Mouse (Mus musculus): ENCODE data around the gene Gstm6.
A peak's percentile ranks its signal among the peaks of the same experiment; 100 is the strongest.
"Not testable (repeated sequence)": the region's sequence is repeated elsewhere in the genome, so short reads cannot be mapped to it uniquely, and the experiment has no call there.

The Gstm6 gene

GRCm38 (mm10) chr3:107943239-107943990 is at the start of gene Gstm6:
Gstm6 (minus strand) TSS chr3:107943749.
- DNase-seq (ENCODE audit: low read depth), result no peak

DNA sequence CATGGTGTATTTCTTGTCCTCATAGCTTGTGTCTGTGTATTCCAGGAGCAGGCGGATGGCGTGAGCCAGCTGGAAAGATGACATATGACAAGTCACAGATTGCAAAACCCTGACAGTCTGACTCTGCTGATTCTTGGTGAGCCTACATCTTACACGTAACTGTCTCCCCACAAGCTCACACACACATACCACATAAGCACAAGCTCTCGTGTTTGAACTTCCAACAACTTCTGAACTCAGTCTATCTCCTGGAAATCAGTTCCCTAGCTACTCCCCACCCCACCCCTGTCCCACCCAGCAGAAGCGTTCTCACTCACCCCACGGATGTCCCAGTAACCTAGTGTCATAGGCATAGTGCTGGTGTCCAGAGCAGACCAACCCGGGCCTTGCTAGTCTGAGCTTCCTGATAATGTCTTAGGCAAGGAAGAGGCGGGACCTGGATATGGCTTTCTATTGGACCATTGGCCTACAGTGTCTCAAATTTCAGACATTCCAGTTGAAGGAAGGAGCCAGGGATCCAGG is 42.6 kb upstream of the Gstm6 start, which contains the start of gene Gstm2:
TSS of gene Gstm2 (minus strand) at position 413 of the 522 bp plus-strand sequence.
- peak; percentile 70 for DNase-seq (ENCODE audit: low read depth)

GRCm38 (mm10) chr3:107985141-107985540 is 41.6 kb upstream of the Gstm6 start:
- DNase-seq (ENCODE audit: low read depth), result not testable (repeated sequence)

DNA sequence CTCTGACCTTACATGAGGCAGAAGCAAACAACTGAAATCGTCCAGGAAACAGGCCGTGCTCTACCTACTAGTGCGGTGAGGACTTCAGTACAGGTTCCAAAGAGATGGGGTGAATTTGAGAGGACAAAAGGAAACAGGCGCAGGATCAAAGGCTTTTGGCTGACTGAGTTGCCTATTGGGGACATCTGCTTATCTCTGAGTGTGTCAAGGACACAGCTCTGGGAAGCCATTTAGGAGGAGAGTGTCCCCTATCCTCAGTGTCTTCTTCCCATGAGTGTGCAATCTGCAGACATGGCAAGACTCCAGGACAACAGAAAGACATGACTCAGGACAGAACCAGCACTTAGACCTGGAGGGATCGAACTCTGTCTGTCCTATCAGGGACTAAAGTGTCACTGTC is 40.9 kb upstream of the Gstm6 start:
- DNase-seq (ENCODE audit: low read depth), result no peak

DNA sequence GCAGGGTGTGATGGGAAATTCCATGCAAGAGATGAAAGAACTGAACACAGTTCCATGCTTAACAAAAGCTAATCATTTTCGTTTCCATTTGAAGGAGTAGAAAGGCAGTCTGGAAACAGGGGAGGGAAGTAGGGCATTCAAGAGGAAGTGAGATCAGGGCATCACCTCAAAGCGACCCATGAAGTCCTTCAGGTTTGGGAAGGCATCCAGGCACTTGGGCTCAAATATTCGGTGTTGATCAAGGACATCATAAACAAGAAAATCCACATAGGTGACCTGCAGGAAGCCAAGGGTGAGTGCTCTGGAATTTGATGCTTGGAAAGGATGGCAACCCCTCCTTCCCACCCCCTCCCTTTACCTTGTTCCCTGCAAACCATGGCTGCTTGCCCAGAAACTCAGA is 40.2 kb upstream of the Gstm6 start:
- DNase-seq (ENCODE audit: low read depth), result no peak

DNA sequence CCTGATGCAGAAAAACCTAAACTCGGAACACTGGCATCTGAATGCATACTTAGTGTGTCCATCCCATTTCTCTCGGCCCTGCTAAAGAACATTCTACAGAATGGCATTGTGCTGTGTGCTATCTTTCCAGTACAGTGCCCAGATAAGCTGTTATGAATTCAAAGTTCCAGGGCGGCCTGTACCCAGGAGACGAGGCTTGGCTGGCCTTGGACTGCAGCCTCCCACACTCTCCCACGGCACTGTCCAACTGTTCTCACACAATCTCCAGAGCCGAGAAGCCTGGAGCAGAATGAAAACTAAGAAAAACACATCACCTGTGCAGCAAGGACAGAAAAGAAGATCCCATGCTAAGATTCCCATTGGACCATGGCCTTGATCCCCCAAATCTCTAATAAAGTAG is 39.2 kb upstream of the Gstm6 start:
- no peak for DNase-seq (ENCODE audit: low read depth)

DNA sequence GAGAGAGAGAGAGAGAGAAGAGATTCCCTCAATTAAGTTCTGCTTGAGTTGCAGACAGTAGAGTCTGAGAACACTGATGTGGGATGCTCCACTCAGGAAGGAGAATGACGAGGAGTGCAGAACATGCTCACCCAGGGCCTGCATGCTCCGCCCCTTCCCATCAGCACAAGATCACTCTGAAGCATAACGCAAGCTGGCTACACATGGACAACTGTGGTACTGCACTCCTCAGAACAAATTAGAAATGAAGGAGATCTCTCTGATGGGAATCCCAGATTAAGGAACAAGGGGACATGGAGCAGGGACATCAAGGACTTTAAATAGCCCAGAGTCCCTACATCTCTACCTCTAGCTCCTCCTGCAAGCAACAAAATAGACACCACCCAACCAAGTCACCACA is 37.7 kb upstream of the Gstm6 start:
- no peak for DNase-seq (ENCODE audit: low read depth)

DNA sequence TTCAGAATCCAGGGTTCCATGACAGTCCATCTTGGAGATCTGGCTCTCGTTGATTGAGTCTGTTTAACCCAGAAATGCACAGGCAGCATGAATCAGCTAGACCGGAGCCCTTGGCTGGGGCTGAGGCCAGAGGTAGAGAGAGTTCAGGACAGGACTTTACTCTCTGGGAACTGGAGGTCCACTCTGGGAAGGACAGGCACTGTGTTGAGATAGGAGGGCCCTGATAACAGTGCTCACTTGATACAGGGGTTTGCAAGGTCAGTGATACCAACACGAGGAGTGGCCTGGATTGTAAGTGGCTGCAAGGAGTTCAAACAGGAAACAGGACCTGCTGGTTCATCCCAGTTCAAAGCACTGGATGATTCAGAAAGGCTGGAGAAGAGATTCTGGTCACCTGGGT is 34.1 kb upstream of the Gstm6 start:
- DNase-seq (ENCODE audit: low read depth), result no peak

DNA sequence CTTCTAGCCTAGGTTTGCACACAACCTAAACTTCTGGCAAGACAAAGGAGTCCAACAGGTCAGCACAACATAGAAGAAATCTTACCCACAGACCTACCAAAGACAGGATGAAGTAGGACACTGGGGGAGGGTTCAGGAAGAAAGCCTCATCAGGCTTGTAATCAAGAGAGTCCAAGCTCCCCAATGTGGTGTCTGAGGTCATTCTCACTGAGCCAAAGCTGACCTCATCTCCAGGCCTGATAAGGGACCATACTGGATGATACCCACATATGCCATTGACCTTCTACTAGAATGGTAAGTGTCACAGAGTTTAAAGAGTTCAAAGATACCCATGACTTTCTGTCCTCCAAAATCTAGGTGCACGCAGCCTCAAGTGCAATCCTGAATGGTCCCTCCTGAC is 30.7 kb upstream of the Gstm6 start:
- peak; percentile 76 for DNase-seq (ENCODE audit: low read depth)

DNA sequence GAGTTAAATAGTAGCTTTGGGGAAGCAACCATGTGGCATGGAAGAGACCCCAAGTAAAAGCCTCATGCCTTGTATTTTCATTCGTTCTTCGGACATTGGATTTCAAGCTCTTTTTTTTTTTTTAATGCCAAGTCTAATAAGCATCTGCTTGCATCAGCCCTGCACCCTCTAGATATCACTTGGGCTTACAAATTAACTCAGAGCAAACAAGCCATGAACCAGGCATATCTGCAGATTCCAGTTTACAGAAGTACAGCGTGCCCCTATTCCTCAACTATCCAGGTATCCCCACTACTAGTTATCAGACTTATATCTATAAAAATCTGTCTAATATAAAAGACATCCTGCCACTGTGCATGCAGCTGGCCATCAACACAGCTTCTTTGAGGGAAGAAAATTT is 28.5 kb upstream of the Gstm6 start:
- no peak for DNase-seq (ENCODE audit: low read depth)

- DNase-seq (ENCODE audit: low read depth), result not testable (repeated sequence)
Measured at GRCm38 (mm10) chr3:107971101-107971500, 27.6 kb upstream of the Gstm6 start.

GRCm38 (mm10) chr3:107968724-107969395 is 25.3 kb upstream of the Gstm6 start, which contains the start of gene Gstm3:
Gstm3 (minus strand) TSS chr3:107969283.
- no peak for DNase-seq (ENCODE audit: low read depth)

GRCm38 (mm10) chr3:107966631-107967030 is 23.1 kb upstream of the Gstm6 start:
- DNase-seq (ENCODE audit: low read depth), result no peak

DNA sequence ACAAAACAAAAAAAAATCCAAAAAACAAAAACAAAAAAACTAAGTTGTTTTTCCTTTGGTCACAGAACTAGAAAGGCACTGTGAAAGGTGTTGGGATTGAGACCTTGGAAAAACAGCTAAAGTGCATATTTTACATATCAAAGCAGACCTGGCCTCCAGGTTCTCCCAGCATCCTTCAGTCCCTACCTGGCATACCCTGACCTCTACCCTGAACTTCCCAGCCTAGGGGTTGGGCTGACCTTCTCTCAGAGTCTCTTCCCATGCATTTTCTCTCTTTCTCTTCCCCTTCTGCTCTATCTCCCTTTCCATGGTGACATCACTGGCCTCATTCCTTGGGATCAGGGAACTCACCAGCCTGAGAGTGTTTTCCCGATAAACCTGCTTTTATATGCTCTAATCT is 22.0 kb upstream of the Gstm6 start:
- DNase-seq (ENCODE audit: low read depth), result no peak

- DNase-seq (ENCODE audit: low read depth), result peak; percentile 79
Measured at GRCm38 (mm10) chr3:107964656-107965308, 21.2 kb upstream of the Gstm6 start.

GRCm38 (mm10) chr3:107964026-107964425 is 20.5 kb upstream of the Gstm6 start:
- DNase-seq (ENCODE audit: low read depth), result no peak

- not testable (repeated sequence) for DNase-seq (ENCODE audit: low read depth)
Measured at GRCm38 (mm10) chr3:107955260-107955659, 11.7 kb upstream of the Gstm6 start.

DNA sequence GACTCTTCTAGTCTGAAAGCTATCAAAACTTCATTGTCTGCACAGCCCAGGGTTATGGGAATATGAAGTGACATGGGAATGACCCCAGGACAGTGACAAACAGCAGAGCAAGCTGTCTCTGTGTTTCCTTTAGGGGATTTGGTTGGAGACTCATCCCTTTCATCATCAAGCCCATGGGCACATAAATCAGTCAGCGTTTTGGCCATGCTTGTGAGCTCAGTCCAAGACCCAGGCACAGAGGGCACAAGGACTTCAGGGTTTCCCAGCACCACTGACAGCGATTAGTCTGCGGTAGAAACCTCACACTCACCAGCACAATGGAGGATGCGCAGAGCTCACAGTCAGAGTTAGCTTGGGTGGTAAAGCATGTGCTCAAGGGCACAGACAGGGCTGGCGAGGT is 10.4 kb upstream of the Gstm6 start:
- DNase-seq (ENCODE audit: low read depth), result no peak

DNA sequence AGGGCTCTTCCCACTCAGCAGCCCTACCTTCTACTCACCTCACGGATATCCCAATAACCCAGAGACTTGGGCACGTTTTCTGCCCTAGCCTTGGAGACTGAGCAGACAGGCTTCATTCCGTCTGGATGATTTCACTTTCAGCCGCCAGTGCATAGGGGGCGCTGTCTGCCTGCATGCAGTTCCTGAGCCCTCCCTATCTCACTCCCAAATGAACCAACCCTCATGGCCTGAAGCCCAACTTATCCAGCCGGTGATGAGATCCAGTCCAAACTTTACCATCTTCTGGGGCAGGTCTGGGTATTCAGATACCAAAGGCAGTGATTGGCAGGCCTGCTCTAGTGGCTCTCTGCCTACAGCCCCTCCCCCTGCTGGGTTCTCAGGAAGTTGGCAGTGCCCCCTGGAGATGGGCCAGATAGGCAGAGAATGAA is 9.8 kb upstream of the Gstm6 start:
- DNase-seq (ENCODE audit: low read depth), result peak; percentile 79

DNA sequence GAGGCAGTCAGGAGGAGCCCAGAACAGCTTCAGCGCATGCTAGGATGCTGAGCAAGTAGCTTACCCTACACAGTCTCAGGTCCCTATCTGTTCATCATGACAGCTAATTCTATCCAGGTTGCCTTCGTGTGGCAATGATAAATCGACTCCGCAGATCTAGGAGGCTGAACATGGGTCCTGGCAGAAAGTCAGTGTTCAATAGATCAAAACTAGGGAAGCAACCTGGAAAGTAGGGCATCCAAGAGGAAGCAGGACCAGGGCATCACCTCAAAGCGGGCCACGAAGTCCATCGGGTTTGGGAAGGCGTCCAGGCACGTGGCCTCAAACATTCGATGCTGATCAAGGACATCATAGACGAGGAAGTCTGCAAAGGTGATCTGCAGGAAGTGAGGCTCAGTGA is 7.0 kb upstream of the Gstm6 start:
- DNase-seq (ENCODE audit: low read depth), result no peak

GRCm38 (mm10) chr3:107949461-107949860 is 5.9 kb upstream of the Gstm6 start:
- DNase-seq (ENCODE audit: low read depth), result not testable (repeated sequence)

DNA sequence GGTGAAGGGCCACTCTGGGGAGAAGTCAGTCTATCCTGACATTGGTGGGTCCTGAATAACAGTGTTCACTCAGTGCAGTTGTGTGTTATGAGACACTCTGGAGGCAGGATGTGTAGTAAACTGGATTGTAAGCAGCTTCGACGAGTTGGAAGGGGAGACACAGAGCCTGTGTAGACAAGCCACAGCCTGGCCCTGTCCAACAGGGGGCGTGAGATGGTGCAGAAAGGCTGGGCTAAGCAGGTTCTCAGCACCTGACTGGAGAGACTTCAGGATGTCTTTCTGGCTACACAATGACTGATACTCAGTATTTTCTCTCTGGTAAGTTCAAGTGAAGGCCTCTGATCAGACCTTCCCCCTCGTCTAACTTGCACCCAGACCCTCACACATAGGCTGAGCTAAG is 2.2 kb upstream of the Gstm6 start:
- DNase-seq (ENCODE audit: low read depth), result peak; percentile 11

DNA sequence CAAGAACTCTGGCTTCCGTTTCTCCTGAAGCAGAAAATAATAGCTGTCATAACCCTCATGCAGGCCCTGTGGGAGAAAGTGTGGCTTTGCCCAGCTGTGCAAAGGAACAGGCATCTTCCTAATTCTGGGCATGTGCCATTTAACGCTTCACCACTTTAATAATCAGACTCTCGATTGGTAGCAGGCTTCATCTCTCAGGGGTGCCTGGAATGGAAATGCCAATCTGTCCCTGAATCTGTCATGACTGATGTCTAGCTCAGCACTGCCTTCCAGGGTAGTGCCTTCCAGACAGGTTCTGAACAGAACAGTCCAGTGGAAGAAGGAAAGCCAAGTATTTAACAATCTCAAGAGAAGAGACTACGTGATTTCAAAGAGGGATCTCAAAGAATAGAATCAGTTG is 2.3 kb downstream of the Gstm6 start:
- no peak for DNase-seq (ENCODE audit: low read depth)

All from 416B (cell line).